Mouse (Mus musculus): ENCODE data around the gene Pim3.

DNA sequence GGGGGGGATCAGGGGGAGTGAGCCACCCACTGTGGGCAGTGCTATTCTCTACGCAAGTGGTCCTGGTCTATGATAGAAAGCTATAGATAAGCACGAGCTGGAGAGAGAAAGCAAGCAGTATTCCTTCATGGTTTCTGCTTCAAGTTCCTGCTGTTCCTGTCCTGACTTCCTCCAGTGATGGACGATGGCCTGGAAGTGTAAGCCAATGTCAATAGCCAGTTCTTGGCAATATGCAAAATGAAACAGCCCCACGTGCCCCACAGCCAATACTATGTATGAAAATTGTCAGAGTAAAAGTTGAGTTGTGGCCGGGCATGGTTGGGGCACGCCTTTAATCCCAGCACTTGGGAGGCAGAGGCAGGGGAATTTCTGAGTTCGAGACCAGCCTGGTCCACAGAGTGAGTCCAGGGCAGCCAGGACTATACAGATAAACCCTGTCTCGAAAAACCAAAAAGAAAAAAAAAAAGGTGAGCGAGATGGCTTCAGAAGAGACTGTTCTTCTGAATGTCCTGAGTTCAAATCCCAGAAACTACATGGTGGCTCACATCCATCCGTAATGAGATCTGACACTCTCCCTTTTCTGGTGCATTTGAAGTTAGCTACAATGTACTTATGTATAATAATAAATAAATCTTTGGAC, 34.5 kb downstream of the Pim3 start:
- no peak for TF ChIP-seq MAX (IDR thresholded peaks at IDR 0.05; ENCODE audit: low read depth)
- no peak for TF ChIP-seq POLR2A (IDR thresholded peaks at IDR 0.05; ENCODE audit: insufficient read length, low read depth)
- no peak for TF ChIP-seq MYOG (IDR thresholded peaks at IDR 0.05; ENCODE audit: control insufficient read depth in 1 of 3, insufficient read depth in 1 of 3, insufficient read length in 2 of 3, low read depth in 2 of 3)
- TF ChIP-seq TCF12 (IDR thresholded peaks at IDR 0.05; ENCODE audit: insufficient read depth, poor library complexity, severe bottlenecking): no peak
- TF ChIP-seq TCF3 (IDR thresholded peaks at IDR 0.05; ENCODE audit: insufficient read length, low read depth): no peak
- no peak for TF ChIP-seq MYOD1 (IDR thresholded peaks at IDR 0.05; ENCODE audit: control insufficient read depth in 1 of 3, insufficient read length in 2 of 3, low read depth in 2 of 3)
- TF ChIP-seq POLR2AphosphoS2 (IDR thresholded peaks at IDR 0.05; ENCODE audit: insufficient read length, low read depth): no peak
- no peak for TF ChIP-seq SRF (IDR thresholded peaks at IDR 0.05; ENCODE audit: control insufficient read depth, insufficient read length, low read depth)
- no peak for TF ChIP-seq CEBPB (IDR thresholded peaks at IDR 0.05; ENCODE audit: insufficient read depth, poor library complexity, severe bottlenecking)
